Mouse (Mus musculus) naive thymus-derived CD4-positive, alpha-beta T cell, adult 2 months (primary cell): ENCODE data around the gene 9630041A04Rik.

Experiments
- DNase-seq: peaks from one replicate; pipeline ENCODE4 v3.0.0-alpha.2; 2011; ENCODE audit warnings: low read depth

The 9630041A04Rik gene

GRCm38 (mm10) chr9:101861596-101862471 is at the start of gene 9630041A04Rik:
Gene 9630041A04Rik, plus strand, starts transcription at chr9:101861841.
- DNase-seq = no peak

GRCm38 (mm10) chr9:101823896-101824295 is 37.7 kb upstream of the 9630041A04Rik start:
- DNase-seq = no peak

- DNase-seq = no peak
Measured at GRCm38 (mm10) chr9:101825626-101826025, 36.0 kb upstream of the 9630041A04Rik start.

GRCm38 (mm10) chr9:101833619-101834018 is 28.0 kb upstream of the 9630041A04Rik start:
- DNase-seq = no peak

- DNase-seq = no peak
Measured at GRCm38 (mm10) chr9:101841101-101841500, 20.5 kb upstream of the 9630041A04Rik start.

- no peak for DNase-seq
Measured at GRCm38 (mm10) chr9:101843893-101844292, 17.7 kb upstream of the 9630041A04Rik start.

GRCm38 (mm10) chr9:101845691-101846090 is 15.9 kb upstream of the 9630041A04Rik start:
- no peak for DNase-seq

- no peak for DNase-seq
Measured at GRCm38 (mm10) chr9:101862481-101863065, 932 bp downstream of the 9630041A04Rik start.

- DNase-seq = no peak
Measured at GRCm38 (mm10) chr9:101863130-101863529, 1.5 kb downstream of the 9630041A04Rik start.

GRCm38 (mm10) chr9:101868593-101868992 is 7.0 kb downstream of the 9630041A04Rik start:
- DNase-seq = no peak

GRCm38 (mm10) chr9:101870034-101870433 is 8.4 kb downstream of the 9630041A04Rik start:
- no peak for DNase-seq

- no peak for DNase-seq
Measured at GRCm38 (mm10) chr9:101875306-101875705, 13.7 kb downstream of the 9630041A04Rik start.

- DNase-seq = no peak
Measured at GRCm38 (mm10) chr9:101877109-101877987, 15.7 kb downstream of the 9630041A04Rik start.

GRCm38 (mm10) chr9:101883295-101883694 is 21.7 kb downstream of the 9630041A04Rik start:
- DNase-seq = no peak

GRCm38 (mm10) chr9:101897851-101898250 is 36.2 kb downstream of the 9630041A04Rik start:
- no peak for DNase-seq

- no peak for DNase-seq
Measured at GRCm38 (mm10) chr9:101903406-101903805, 41.8 kb downstream of the 9630041A04Rik start.

- DNase-seq = no peak
Measured at GRCm38 (mm10) chr9:101907747-101908255, 46.2 kb downstream of the 9630041A04Rik start.

GRCm38 (mm10) chr9:101908849-101909248 is 47.2 kb downstream of the 9630041A04Rik start:
- DNase-seq = no peak

GRCm38 (mm10) chr9:101909491-101909890 is 47.9 kb downstream of the 9630041A04Rik start:
- DNase-seq = no peak

GRCm38 (mm10) chr9:101911176-101911866 is 49.7 kb downstream of the 9630041A04Rik start:
- DNase-seq = no peak

GRCm38 (mm10) chr9:101915082-101915481 is 53.4 kb downstream of the 9630041A04Rik start:
- no peak for DNase-seq
